Mouse (Mus musculus) layer of hippocampus, adult 2 months (tissue): ENCODE results near the gene Chrm3. TPM values are rescaled to one million over a fixed set of nuclear protein-coding genes. Genes with fewer than 3 reads are reported as not detected.
"Not testable (repeated sequence)": the region's sequence is repeated elsewhere in the genome, so short reads cannot be mapped to it uniquely, and the experiment has no call there.

ENCODE experiments used
- DNase-seq, 2 experiments: peaks; one replicate each; pipeline ENCODE4 v3.0.0; 2022; ENCODE audit warnings: low spot score in 2 of 2
- H3K27ac ChIP-seq: fragments of 200-600 bp; 2 replicates; pipeline ENCODE4 v1.8.1; 2022
- H3K4me3 ChIP-seq: fragments of 200-600 bp; 2 replicates; pipeline ENCODE4 v1.8.1; 2022; ENCODE audit warnings: mild to moderate bottlenecking
- CTCF ChIP-seq: fragments of 200-600 bp; conservative IDR thresholded peaks from 2 replicates; pipeline ENCODE4 v1.8.1; 2022; ENCODE audit warnings: antibody characterized with exemption, mild to moderate bottlenecking, moderate library complexity
- long read RNA-seq, 2 experiments: library from polyadenylated mRNA; stranded (forward); transcript quantifications; one replicate each; pipeline ENCODE4 v2.0.0; 2021; ENCODE audit warnings: borderline mapping rate in 2 of 2
- total RNA-seq, 2 experiments: library from RNA; stranded (reverse); gene quantifications; 2 replicates each; pipeline ENCODE4 v1.2.3; 2021

Gene Chrm3
- total RNA-seq: 10 to 100 TPM; 43.0 to 49.6 TPM
- long read RNA-seq, experiment 1, full-length matches to known transcripts: 2 of 7 reads
- long read RNA-seq, experiment 1, partial matches to known transcripts: 1 of 7 reads
- long read RNA-seq, experiment 1, other reads (novel, unspliced or antisense): 4 of 7 reads
- long read RNA-seq, experiment 2, full-length matches to known transcripts: 3 of 8 reads
- long read RNA-seq, experiment 2, partial matches to known transcripts: 0 of 8 reads
- long read RNA-seq, experiment 2, other reads (novel, unspliced or antisense): 5 of 8 reads

- TF ChIP-seq CTCF: peak; percentile 18; the same call in 1 of the 2 replicates
- H3K27ac ChIP-seq: peak within 1 kb of the TSS; percentile 84
- peak; percentile 56 to 69 for DNase-seq
- H3K4me3 ChIP-seq: peak within 1 kb of the TSS; percentile 70
Measured at GRCm38 (mm10) chr13:10360777-10361176, at the start of gene Chrm3. Gene Chrm3, minus strand, starts transcription at chr13:10360847.

GRCm38 (mm10) chr13:10394364-10394763 lies 33.7 kb upstream of the Chrm3 start:
- Histone ChIP-seq H3K4me3 (no peak overlapping the region), H3K27ac (no peak overlapping the region)
- no peak for TF ChIP-seq CTCF
- DNase-seq: no peak

GRCm38 (mm10) chr13:10375487-10375886 lies 14.8 kb upstream of the Chrm3 start:
- H3K27ac ChIP-seq, H3K4me3 ChIP-seq, DNase-seq: not testable (repeated sequence)

GRCm38 (mm10) chr13:10360199-10360694 lies 400 bp downstream of the Chrm3 start:
- DNase-seq: peak in 1 of 2 experiments; percentile 13
- Histone ChIP-seq H3K4me3 (peak overlapping the region; percentile 70), H3K27ac (peak overlapping the region; percentile 84)
- no peak for TF ChIP-seq CTCF

GRCm38 (mm10) chr13:10359516-10360198 lies 990 bp downstream of the Chrm3 start:
- TF ChIP-seq CTCF: no peak
- H3K27ac ChIP-seq: peak overlapping the region; percentile 84
- peak overlapping the region; percentile 70 for H3K4me3 ChIP-seq
- no peak for DNase-seq

GRCm38 (mm10) chr13:10355796-10356195 lies 4.9 kb downstream of the Chrm3 start:
- DNase-seq: no peak
- no peak for TF ChIP-seq CTCF
- H3K27ac ChIP-seq: no peak overlapping the region

GRCm38 (mm10) chr13:10354885-10355575 lies 5.6 kb downstream of the Chrm3 start:
- no peak for TF ChIP-seq CTCF
- no peak for DNase-seq
- no peak overlapping the region for H3K4me3 ChIP-seq
- no peak overlapping the region for H3K27ac ChIP-seq

More at GRCm38 (mm10) chr13:10355796-10356195, 4.9 kb downstream of the Chrm3 start:
- no peak overlapping the region for H3K4me3 ChIP-seq

GRCm38 (mm10) chr13:10352141-10352540 lies 8.5 kb downstream of the Chrm3 start:
- TF ChIP-seq CTCF: no peak
- Histone ChIP-seq H3K4me3 (no peak overlapping the region), H3K27ac (no peak overlapping the region)
- no peak for DNase-seq

GRCm38 (mm10) chr13:10344362-10344761 lies 16.3 kb downstream of the Chrm3 start:
- Histone ChIP-seq H3K27ac (no peak overlapping the region), H3K4me3 (no peak overlapping the region)
- peak; percentile 72 for TF ChIP-seq CTCF
- no peak for DNase-seq

GRCm38 (mm10) chr13:10335558-10335957 lies 25.1 kb downstream of the Chrm3 start:
- TF ChIP-seq CTCF: no peak
- no peak for DNase-seq

GRCm38 (mm10) chr13:10332762-10333161 lies 27.9 kb downstream of the Chrm3 start:
- no peak for TF ChIP-seq CTCF
- DNase-seq: no peak
- H3K4me3 ChIP-seq: no peak overlapping the region
- no peak overlapping the region for H3K27ac ChIP-seq

More at GRCm38 (mm10) chr13:10335558-10335957, 25.1 kb downstream of the Chrm3 start:
- Histone ChIP-seq H3K27ac (no peak overlapping the region), H3K4me3 (no peak overlapping the region)

- no peak overlapping the region for H3K27ac ChIP-seq
- no peak for TF ChIP-seq CTCF
- no peak for DNase-seq
Measured at GRCm38 (mm10) chr13:10309811-10310210, 50.8 kb downstream of the Chrm3 start.

GRCm38 (mm10) chr13:10295160-10295559 lies 65.5 kb downstream of the Chrm3 start:
- Histone ChIP-seq H3K4me3 (no peak overlapping the region), H3K27ac (no peak overlapping the region)
- no peak for DNase-seq
- TF ChIP-seq CTCF: no peak

More at GRCm38 (mm10) chr13:10309811-10310210, 50.8 kb downstream of the Chrm3 start:
- H3K4me3 ChIP-seq: no peak overlapping the region
